Mouse (Mus musculus): ENCODE measurements around the gene Cps1. TPM values are rescaled to one million over a fixed set of nuclear protein-coding genes. Genes with fewer than 3 reads are reported as not detected.

Cps1 gene
- 0.24 and 0.64 TPM in 2 replicates for polyA plus RNA-seq (2014; fragmentation: Nextera tagmentation; extraction: Ambion mirVana)

- no peaks in the 10 kb centered on the region for H3K36me3 ChIP-seq (ENCODE audit: control insufficient read depth, insufficient read depth, low read length)
- H3K4me2 ChIP-seq (ENCODE audit: low read length), result no peak within 1 kb of the TSS
- no peak for ATAC-seq (ENCODE audit: low FRiP score, low TSS enrichment)
- no peak within 1 kb of the TSS for H3K9ac ChIP-seq (replicated peaks; ENCODE audit: low read length)
- H3K9me3 ChIP-seq (ENCODE audit: control insufficient read depth, low read length), result no peaks in the 10 kb centered on the region
- no peak for DNase-seq
- H3K27ac ChIP-seq (replicated peaks; ENCODE audit: low read depth, low read length), result no peak within 1 kb of the TSS
- H3K4me1 ChIP-seq (ENCODE audit: control insufficient read depth, insufficient read depth, low read length), result no peaks in the 10 kb centered on the region
- no peak within 1 kb of the TSS for H3K4me3 ChIP-seq (replicated peaks; ENCODE audit: low read depth, low read length)
- WGBS, result 90% methylated on average over 3 of the region's 3 CpGs
- no peaks in the 10 kb centered on the region for H3K27me3 ChIP-seq (ENCODE audit: control insufficient read depth, insufficient read depth, low read length)
Measured at GRCm38 (mm10) chr1:67122797-67123196, at the start of gene Cps1. TSS of gene Cps1 (plus strand) at chr1:67123026.

- H3K9me3 ChIP-seq (ENCODE audit: control insufficient read depth, low read length), result no peaks in the 10 kb centered on the region
- H3K9ac ChIP-seq (replicated peaks; ENCODE audit: low read length), result no peak overlapping the region
- no peak overlapping the region for H3K4me3 ChIP-seq (replicated peaks; ENCODE audit: low read depth, low read length)
- H3K36me3 ChIP-seq (ENCODE audit: control insufficient read depth, insufficient read depth, low read length), result no peaks in the 10 kb centered on the region
- H3K27ac ChIP-seq (replicated peaks; ENCODE audit: low read depth, low read length), result no peak overlapping the region
- ATAC-seq (ENCODE audit: low FRiP score, low TSS enrichment) (no peak), DNase-seq (no peak)
- no peaks in the 10 kb centered on the region for H3K4me1 ChIP-seq (ENCODE audit: control insufficient read depth, insufficient read depth, low read length)
- H3K4me2 ChIP-seq (ENCODE audit: low read length), result no peak overlapping the region
- H3K27me3 ChIP-seq (ENCODE audit: control insufficient read depth, insufficient read depth, low read length), result no peaks in the 10 kb centered on the region
- 83% methylated on average over 2 of the region's 2 CpGs for WGBS
Measured at GRCm38 (mm10) chr1:67077739-67078138, 45.1 kb upstream of the Cps1 start.

GRCm38 (mm10) chr1:67078666-67079065 is 44.2 kb upstream of the Cps1 start:
- Histone ChIP-seq H3K27me3 (ENCODE audit: control insufficient read depth, insufficient read depth, low read length) (no peaks in the 10 kb centered on the region), H3K4me1 (ENCODE audit: control insufficient read depth, insufficient read depth, low read length) (no peaks in the 10 kb centered on the region), H3K4me3 (replicated peaks; ENCODE audit: low read depth, low read length) (no peak overlapping the region), H3K36me3 (ENCODE audit: control insufficient read depth, insufficient read depth, low read length) (no peaks in the 10 kb centered on the region), H3K27ac (replicated peaks; ENCODE audit: low read depth, low read length) (no peak overlapping the region), H3K4me2 (ENCODE audit: low read length) (no peak overlapping the region), H3K9me3 (ENCODE audit: control insufficient read depth, low read length) (no peaks in the 10 kb centered on the region), H3K9ac (replicated peaks; ENCODE audit: low read length) (no peak overlapping the region)
- WGBS, result 89% methylated on average over 2 of the region's 2 CpGs
- no peak for DNase-seq
- no peak for ATAC-seq (ENCODE audit: low FRiP score, low TSS enrichment)

GRCm38 (mm10) chr1:67079146-67079545 is 43.7 kb upstream of the Cps1 start:
- WGBS, result 86% methylated on average over 7 of the region's 7 CpGs
- H3K4me3 ChIP-seq (replicated peaks; ENCODE audit: low read depth, low read length), result no peak overlapping the region
- H3K27ac ChIP-seq (replicated peaks; ENCODE audit: low read depth, low read length), result no peak overlapping the region
- H3K9ac ChIP-seq (replicated peaks; ENCODE audit: low read length), result no peak overlapping the region
- DNase-seq (no peak), ATAC-seq (ENCODE audit: low FRiP score, low TSS enrichment) (no peak)
- H3K4me1 ChIP-seq (ENCODE audit: control insufficient read depth, insufficient read depth, low read length), result no peaks in the 10 kb centered on the region
- H3K4me2 ChIP-seq (ENCODE audit: low read length), result no peak overlapping the region
- H3K36me3 ChIP-seq (ENCODE audit: control insufficient read depth, insufficient read depth, low read length), result no peaks in the 10 kb centered on the region
- no peaks in the 10 kb centered on the region for H3K9me3 ChIP-seq (ENCODE audit: control insufficient read depth, low read length)
- H3K27me3 ChIP-seq (ENCODE audit: control insufficient read depth, insufficient read depth, low read length), result no peaks in the 10 kb centered on the region

- H3K9ac ChIP-seq (replicated peaks; ENCODE audit: low read length), result no peak overlapping the region
- no peak for DNase-seq
- WGBS, result 64% methylated on average over 1 of the region's 1 CpGs
- no peaks in the 10 kb centered on the region for H3K27me3 ChIP-seq (ENCODE audit: control insufficient read depth, insufficient read depth, low read length)
- no peak overlapping the region for H3K4me2 ChIP-seq (ENCODE audit: low read length)
- no peaks in the 10 kb centered on the region for H3K36me3 ChIP-seq (ENCODE audit: control insufficient read depth, insufficient read depth, low read length)
- no peaks in the 10 kb centered on the region for H3K9me3 ChIP-seq (ENCODE audit: control insufficient read depth, low read length)
- no peak for ATAC-seq (ENCODE audit: low FRiP score, low TSS enrichment)
- H3K4me1 ChIP-seq (ENCODE audit: control insufficient read depth, insufficient read depth, low read length), result no peaks in the 10 kb centered on the region
- H3K27ac ChIP-seq (replicated peaks; ENCODE audit: low read depth, low read length), result no peak overlapping the region
- H3K4me3 ChIP-seq (replicated peaks; ENCODE audit: low read depth, low read length), result no peak overlapping the region
Measured at GRCm38 (mm10) chr1:67092473-67092872, 30.4 kb upstream of the Cps1 start.

- Histone ChIP-seq H3K9ac (replicated peaks; ENCODE audit: low read length) (no peak overlapping the region), H3K4me1 (ENCODE audit: control insufficient read depth, insufficient read depth, low read length) (no peaks in the 10 kb centered on the region), H3K27ac (replicated peaks; ENCODE audit: low read depth, low read length) (no peak overlapping the region), H3K36me3 (ENCODE audit: control insufficient read depth, insufficient read depth, low read length) (no peaks in the 10 kb centered on the region), H3K27me3 (ENCODE audit: control insufficient read depth, insufficient read depth, low read length) (no peaks in the 10 kb centered on the region), H3K4me2 (ENCODE audit: low read length) (no peak overlapping the region), H3K9me3 (ENCODE audit: control insufficient read depth, low read length) (no peaks in the 10 kb centered on the region), H3K4me3 (replicated peaks; ENCODE audit: low read depth, low read length) (no peak overlapping the region)
- WGBS, result 88% methylated on average over 1 of the region's 1 CpGs
- ATAC-seq (ENCODE audit: low FRiP score, low TSS enrichment) (no peak), DNase-seq (no peak)
Measured at GRCm38 (mm10) chr1:67099215-67099614, 23.6 kb upstream of the Cps1 start.

- Histone ChIP-seq H3K4me3 (replicated peaks; ENCODE audit: low read depth, low read length) (no peak overlapping the region), H3K27ac (replicated peaks; ENCODE audit: low read depth, low read length) (no peak overlapping the region), H3K4me2 (ENCODE audit: low read length) (no peak overlapping the region), H3K9ac (replicated peaks; ENCODE audit: low read length) (no peak overlapping the region), H3K4me1 (ENCODE audit: control insufficient read depth, insufficient read depth, low read length) (no peaks in the 10 kb centered on the region), H3K9me3 (ENCODE audit: control insufficient read depth, low read length) (no peaks in the 10 kb centered on the region), H3K36me3 (ENCODE audit: control insufficient read depth, insufficient read depth, low read length) (no peaks in the 10 kb centered on the region), H3K27me3 (ENCODE audit: control insufficient read depth, insufficient read depth, low read length) (no peaks in the 10 kb centered on the region)
- DNase-seq (peak; percentile 44), ATAC-seq (ENCODE audit: low FRiP score, low TSS enrichment) (no peak)
- WGBS, result 72% methylated on average over 12 of the region's 12 CpGs
Measured at GRCm38 (mm10) chr1:67103476-67104248, 19.2 kb upstream of the Cps1 start.

GRCm38 (mm10) chr1:67111621-67112298 is 11.1 kb upstream of the Cps1 start:
- Histone ChIP-seq H3K4me1 (ENCODE audit: control insufficient read depth, insufficient read depth, low read length) (no peaks in the 10 kb centered on the region), H3K9ac (replicated peaks; ENCODE audit: low read length) (no peak overlapping the region), H3K27me3 (ENCODE audit: control insufficient read depth, insufficient read depth, low read length) (no peaks in the 10 kb centered on the region), H3K4me3 (replicated peaks; ENCODE audit: low read depth, low read length) (no peak overlapping the region), H3K9me3 (ENCODE audit: control insufficient read depth, low read length) (no peaks in the 10 kb centered on the region), H3K36me3 (ENCODE audit: control insufficient read depth, insufficient read depth, low read length) (no peaks in the 10 kb centered on the region), H3K27ac (replicated peaks; ENCODE audit: low read depth, low read length) (no peak overlapping the region), H3K4me2 (ENCODE audit: low read length) (no peak overlapping the region)
- no peak for ATAC-seq (ENCODE audit: low FRiP score, low TSS enrichment)
- no peak for DNase-seq
- WGBS, result 93% methylated on average over 3 of the region's 3 CpGs

All from midbrain, embryonic 14.5 days (tissue).